Mouse (Mus musculus): ENCODE measurements around the gene Ubxn6.

Gene Ubxn6

DNA sequence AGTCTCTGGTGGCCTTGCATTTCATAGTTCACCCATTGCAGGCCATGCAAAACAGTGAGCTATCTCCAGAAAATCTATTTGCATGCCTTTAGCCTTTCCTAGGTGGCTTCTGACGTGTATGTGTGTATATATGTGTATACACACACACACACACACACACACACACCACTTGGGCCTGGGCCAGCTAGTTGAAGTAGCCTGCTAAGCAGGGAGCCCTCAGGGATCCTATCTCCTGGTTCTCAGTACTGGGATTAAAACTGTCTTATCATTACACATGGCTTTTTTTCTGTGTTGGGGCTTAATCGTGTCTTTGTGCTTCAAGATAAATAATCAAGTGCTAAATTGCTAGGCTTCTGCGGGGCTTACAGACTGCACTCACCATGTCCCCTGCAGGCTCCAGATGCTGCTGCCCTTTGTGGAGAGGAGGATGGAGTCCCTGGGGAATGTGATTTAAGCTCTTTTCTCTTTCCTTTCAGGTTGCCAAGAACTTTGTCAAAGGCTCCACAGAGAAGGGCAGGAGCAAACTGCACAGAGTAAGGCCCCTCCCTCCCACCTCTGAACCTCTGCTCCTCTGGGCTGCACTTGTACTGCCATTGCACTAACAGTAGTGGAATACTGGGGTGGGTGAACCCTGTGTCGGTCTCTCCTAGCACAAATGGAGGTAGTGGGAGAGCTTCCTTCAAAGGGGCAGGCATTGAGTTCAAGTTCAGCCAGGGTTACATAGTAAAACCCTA, 18.7 kb downstream of the Ubxn6 start:
- DNase-seq (ENCODE audit: low read depth, low spot score), result no peak

DNA sequence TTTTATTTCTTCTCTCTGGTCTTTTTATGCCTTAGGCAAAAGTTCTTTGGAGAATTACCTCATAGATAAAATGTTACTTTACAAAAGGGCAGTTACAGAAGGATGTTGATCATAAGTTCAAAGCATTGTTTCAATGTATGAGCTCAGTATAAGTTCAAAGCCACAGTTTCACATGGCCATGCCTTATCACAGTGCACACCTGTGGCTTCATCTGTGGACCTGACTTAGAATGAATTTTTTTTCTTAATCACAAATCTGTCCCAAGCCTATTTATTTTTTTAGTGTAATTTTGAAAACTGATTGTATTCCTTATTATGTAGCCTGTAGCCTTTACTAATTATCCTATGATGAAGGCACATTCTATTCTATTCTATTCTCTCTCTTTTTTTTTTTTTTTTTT, 19.9 kb downstream of the Ubxn6 start:
- DNase-seq (ENCODE audit: low read depth, low spot score), result no peak

- DNase-seq (ENCODE audit: low read depth, low spot score), result no peak
Measured at GRCm38 (mm10) chr17:56051369-56051768, 23.5 kb downstream of the Ubxn6 start.

DNA sequence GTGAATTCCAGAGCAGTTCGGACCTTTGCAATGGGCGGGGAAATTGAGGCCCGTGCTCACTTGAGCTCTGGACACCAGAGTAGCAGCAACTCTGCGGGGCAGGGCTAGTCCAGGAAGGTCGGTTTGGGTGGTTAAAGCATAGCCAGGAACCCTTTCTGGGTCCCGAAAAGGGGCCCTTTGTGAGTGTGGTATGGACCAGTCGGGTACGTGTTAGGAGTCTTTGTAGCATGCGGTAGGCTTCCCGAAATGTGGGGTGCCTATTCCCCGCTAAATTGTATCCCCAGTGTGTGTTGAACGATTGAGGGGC, 34.0 kb downstream of the Ubxn6 start:
- DNase-seq (ENCODE audit: low read depth, low spot score), result no peak

GRCm38 (mm10) chr17:56040030-56040856, 34.6 kb downstream of the Ubxn6 start, which contains the start of gene Chaf1a:
Chaf1a (plus strand) TSS chr17:56040439.
- peak; percentile 97 for DNase-seq (ENCODE audit: low read depth, low spot score)

GRCm38 (mm10) chr17:56039345-56039744, 35.5 kb downstream of the Ubxn6 start:
- DNase-seq (ENCODE audit: low read depth, low spot score), result no peak

- no peak for DNase-seq (ENCODE audit: low read depth, low spot score)
Measured at GRCm38 (mm10) chr17:56038583-56039261, 36.1 kb downstream of the Ubxn6 start.

GRCm38 (mm10) chr17:56036901-56037287, 37.9 kb downstream of the Ubxn6 start:
- no peak for DNase-seq (ENCODE audit: low read depth, low spot score)

GRCm38 (mm10) chr17:56036176-56036900, 38.5 kb downstream of the Ubxn6 start, which contains the start of gene Sh3gl1:
Sh3gl1 (minus strand) TSS chr17:56036635.
- peak; percentile 100 for DNase-seq (ENCODE audit: low read depth, low spot score)

DNA sequence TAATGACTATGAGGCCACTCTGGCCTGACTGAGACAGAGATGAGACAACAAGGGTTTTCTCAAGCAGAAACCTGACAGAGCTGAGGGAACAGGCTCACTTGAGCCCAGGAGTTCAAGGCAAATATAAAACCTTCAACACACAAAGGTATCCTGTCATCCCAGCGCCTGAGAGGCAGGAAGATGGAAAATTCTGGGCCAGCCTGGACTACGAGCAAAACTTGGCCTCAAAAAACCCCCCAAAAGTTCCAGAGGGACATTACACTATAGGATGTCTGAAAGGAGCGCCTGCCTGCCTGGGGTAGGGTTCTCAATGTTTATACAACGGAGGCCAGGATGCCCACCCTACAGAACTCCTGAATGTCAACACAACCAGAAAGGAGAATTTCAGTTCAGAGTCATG, 39.6 kb downstream of the Ubxn6 start:
- DNase-seq (ENCODE audit: low read depth, low spot score), result no peak

DNA sequence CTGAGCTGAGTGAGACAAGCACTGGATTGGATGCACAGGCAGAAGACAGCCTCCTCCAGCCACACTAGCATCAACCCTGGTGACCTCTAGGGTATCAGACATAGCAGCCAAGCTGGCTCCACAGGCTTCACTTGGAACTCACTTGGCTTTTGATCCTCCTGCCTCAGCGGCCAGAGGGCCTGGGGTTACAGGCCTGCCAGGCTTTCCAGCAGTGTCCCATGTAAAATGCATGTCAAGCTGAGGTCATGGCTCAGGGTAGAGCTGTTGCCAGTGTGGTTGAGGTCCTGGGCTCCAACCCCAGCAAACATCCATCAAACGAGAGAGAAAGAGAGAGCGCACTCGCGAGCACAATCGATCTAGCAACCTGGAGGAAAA, 40.1 kb downstream of the Ubxn6 start:
- DNase-seq (ENCODE audit: low read depth, low spot score), result peak; percentile 33

- DNase-seq (ENCODE audit: low read depth, low spot score), result peak; percentile 55
Measured at GRCm38 (mm10) chr17:56034040-56034725, 40.6 kb downstream of the Ubxn6 start.

DNA sequence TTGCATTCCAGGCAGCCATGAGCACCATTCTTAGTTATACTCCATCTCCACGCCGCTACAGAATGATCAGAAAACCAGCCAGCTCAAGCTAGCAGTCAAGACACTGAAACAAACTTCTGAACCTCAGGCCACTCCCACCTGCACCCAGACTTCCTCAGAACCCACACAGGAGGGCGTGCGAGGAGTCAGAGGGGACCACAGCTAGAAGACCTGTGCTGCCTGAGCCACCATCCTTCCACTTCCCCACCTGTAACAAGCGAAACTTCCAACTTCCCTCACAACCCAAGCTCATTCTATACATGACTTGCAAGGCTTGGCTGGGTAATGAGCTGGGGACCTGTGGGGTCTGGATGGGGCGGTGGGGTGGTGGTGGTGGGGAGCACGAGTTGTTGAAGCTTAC, 42.0 kb downstream of the Ubxn6 start:
- DNase-seq (ENCODE audit: low read depth, low spot score), result peak; percentile 59

DNA sequence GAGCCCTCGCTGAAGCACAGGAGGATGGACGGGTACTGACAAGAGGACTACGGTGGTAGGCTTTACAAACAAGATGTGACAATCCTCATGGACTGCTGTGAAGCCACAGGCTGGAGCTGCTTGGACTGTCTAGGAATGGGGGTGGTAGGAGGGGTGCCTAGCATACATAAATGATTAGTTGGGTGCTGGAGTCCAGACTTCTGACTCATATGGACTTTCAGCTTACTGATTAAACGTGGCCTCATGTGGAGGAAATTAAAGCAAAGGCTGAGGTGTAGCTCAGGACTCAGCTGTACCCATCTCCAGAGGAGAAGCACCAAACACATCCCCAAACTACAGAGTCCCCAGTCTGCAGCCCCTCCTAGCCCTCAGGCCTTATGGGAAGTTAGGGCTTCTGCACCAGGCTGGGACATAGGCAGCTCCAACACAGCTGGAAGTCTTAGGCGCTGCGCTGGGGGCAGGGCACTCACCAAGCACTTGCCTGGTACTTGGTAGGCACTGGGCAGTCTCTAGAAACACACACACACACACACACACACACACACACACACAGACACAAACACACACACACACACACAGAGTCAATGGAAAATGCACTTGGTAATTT, 42.6 kb downstream of the Ubxn6 start:
- no peak for DNase-seq (ENCODE audit: low read depth, low spot score)

DNA sequence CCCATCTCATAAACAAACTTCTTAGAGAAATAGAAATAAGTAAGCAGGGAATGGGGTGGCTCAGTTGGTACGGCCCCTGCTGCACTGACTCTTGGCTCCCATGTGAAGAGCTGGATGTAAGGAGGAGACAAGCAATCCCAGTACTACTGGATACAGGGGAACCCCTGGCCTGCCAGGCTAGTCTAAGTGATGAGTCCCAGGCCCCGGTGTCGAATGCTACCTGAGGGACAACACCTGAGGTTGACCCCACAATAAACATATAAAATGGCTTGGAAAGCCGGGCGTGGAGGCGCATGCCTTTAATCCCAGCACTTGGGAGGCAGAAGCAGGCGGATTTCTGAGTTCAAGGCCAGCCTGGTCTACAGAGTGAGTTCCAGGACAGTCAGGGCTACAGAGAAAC, 43.4 kb downstream of the Ubxn6 start:
- DNase-seq (ENCODE audit: low read depth, low spot score), result no peak

DNA sequence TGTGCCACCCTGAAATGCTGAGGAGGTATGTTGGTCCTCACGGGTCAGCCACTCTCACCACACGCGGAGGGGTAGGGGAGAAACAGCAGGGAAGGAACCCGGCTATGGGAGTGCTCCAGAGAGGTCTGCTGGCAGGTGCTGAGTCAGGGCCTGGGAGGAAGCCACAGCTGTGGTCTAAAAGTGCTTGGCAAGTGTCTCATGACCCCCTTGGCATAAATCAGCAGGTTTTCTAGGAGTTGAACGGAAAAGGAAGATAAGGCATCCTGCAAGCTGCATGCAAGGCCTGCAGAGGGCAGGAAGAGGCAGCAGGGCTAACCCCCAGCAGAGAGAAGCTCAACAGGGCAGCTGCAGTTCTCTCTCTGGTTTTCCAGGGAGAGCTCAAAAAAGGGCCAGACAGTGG, 43.9 kb downstream of the Ubxn6 start:
- no peak for DNase-seq (ENCODE audit: low read depth, low spot score)

DNA sequence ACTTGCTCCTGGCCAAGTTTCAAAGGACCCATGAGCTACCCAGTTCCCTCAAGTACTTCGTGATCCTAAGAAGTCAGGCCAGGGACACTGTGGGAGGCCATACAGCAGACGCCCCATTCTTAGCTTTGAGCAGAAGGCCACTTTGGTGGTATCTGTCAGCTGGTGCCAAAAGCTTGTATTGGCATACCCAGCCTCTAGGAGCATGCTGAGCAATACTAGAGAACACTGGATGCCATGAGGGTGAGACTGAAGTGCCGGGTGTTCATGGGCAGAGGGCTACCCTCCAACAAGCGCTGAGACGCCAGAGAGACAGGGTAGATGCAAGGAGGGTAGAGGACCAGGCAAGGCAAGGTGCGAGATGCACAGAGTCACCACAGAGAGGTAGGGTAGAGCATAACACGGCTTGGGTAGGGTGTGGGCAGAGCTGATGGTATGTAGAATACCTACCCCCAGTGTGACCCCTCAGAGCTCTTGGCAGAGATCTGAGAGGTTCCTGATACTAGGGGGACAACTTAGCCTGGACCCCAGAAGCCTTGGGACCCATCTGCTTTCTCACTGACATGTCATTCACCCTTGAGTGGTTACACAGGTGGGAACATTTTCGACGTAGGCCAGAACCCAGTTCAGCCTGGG, 44.5 kb downstream of the Ubxn6 start:
- DNase-seq (ENCODE audit: low read depth, low spot score), result no peak

GRCm38 (mm10) chr17:56027801-56028441, 46.9 kb downstream of the Ubxn6 start:
- DNase-seq (ENCODE audit: low read depth, low spot score), result no peak

GRCm38 (mm10) chr17:56026881-56027280, 47.9 kb downstream of the Ubxn6 start:
- no peak for DNase-seq (ENCODE audit: low read depth, low spot score)

DNA sequence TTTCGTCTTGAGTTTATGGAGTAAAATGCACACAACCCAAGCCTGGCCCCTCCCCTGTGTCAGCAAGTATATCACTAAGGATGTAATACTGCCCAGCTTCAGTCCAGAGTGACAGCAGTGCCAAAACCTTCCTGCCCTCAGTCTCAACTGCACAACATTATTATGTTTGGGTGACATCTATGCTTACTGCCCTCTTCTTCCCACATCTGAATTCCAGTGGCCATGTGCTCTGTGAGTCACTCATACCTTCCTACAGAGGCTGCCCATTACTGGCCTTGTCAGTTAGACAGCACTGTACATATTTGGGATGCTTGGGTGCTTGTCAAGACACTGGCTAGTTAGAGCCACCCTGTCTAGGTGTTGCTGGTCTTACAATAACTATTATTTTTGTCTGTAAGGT, 48.5 kb downstream of the Ubxn6 start:
- DNase-seq (ENCODE audit: low read depth, low spot score), result no peak

Measured in CD4-positive helper T cell, adult 2 months (primary cell).